Mouse (Mus musculus) liver, embryonic 14.5 days (tissue): ENCODE measurements around the gene Fah.

ENCODE experiments used
- CTCF ChIP-seq: IDR thresholded peaks from 2 replicates; pipeline ENCODE4 v1.5.1; 2016; ENCODE audit warnings: antibody characterized with exemption, low read depth, control low read depth
- EP300 ChIP-seq: IDR thresholded peaks from 2 replicates; pipeline ENCODE4 v1.6.1; 2016; ENCODE audit warnings: antibody characterized with exemption, low read depth

- TF ChIP-seq CTCF (no peak), EP300 (no peak)
Measured at GRCm38 (mm10) chr7:84618951-84619350, 12.4 kb upstream of the Fah start.
